Mouse (Mus musculus) telencephalon, adult 2 months (tissue): ENCODE data around the gene Pde4c.

Source experiments
- DNase-seq: peaks from one replicate; pipeline ENCODE4 v3.0.0-alpha.2; 2011; ENCODE audit warnings: low read depth, low spot score

The Pde4c gene

GRCm38 (mm10) chr8:70789046-70789445, 65.5 kb downstream of the Pde4c start:
- DNase-seq = no peak

DNA sequence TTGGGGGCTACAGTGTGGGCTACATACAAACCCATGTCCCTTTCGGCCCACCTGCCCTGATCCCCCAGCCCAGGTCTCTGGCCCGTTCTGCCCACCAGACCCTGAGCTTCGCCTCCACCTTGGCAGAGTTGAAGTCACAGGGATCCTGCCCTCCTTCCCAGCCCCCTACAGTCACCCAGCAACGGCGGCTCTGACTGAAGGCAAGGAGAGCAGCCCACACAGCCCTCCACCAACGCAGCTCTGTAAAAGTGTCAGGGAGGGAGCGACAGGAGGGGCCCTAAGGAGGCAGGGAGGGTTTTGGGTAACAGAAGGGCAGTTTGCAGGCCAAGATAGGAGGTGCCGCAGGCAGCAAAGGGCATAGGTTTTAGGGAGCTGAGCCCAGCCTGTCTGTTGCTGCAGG, 67.3 kb downstream of the Pde4c start:
- no peak for DNase-seq

GRCm38 (mm10) chr8:70791294-70791701, 67.8 kb downstream of the Pde4c start:
- DNase-seq = no peak

- peak; percentile 94 for DNase-seq
Observed at GRCm38 (mm10) chr8:70791975-70792691, 68.6 kb downstream of the Pde4c start.

GRCm38 (mm10) chr8:70792700-70793099, 69.2 kb downstream of the Pde4c start:
- no peak for DNase-seq

DNA sequence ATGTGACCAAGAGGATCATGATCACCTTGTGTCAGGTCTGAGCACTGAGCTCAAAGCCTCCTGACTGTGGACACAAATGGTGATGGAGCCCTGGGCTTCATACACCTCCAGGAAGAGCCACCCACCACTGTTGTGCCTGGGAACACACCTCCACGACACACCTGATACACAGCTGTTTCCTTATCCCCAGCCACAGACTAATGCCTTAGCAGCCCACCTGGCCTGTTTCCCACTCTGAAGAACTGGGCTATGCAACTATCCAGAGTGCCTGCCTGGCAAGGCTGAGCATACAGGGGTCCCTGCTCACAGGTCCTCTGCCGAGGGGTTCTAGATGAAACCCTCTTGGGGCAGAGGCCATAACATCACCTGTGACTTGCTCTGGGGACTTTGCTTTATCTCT, 70.7 kb downstream of the Pde4c start:
- DNase-seq = no peak

- DNase-seq = no peak
Observed at GRCm38 (mm10) chr8:70795370-70795769, 71.8 kb downstream of the Pde4c start.

DNA sequence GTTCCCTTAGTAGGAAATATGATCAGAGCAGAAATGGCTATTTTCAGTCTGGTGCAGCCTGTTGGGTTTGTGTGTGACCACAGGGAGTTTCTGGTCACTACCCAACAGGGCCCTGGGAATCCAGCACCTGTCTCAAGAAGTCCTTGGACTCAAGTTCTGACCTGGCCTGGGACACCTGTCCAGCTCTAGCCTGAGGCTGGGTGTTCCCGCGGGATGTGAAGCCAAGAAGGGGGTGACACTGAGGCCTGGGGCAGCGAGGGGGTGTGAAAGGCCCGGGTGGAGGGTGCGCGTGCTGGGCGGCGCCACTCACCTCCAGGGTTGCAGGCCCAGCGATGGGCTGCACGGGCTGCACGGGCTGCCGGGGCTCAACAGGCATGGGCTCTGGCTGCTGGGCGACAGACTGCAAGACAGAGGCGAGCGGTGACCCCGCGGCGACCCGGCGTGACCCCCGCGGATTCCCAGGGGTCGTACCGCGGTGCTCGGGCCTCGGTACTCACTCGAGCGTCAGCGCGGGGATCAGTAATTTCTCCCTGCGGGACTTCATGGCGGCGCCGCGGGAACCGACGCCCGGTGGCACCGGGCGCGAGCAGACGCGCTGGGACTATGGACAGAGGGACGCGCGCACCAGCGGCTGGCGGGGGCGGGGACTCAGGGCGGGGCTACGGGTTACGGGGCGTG, 73.0 kb downstream of the Pde4c start:
- no peak for DNase-seq

DNA sequence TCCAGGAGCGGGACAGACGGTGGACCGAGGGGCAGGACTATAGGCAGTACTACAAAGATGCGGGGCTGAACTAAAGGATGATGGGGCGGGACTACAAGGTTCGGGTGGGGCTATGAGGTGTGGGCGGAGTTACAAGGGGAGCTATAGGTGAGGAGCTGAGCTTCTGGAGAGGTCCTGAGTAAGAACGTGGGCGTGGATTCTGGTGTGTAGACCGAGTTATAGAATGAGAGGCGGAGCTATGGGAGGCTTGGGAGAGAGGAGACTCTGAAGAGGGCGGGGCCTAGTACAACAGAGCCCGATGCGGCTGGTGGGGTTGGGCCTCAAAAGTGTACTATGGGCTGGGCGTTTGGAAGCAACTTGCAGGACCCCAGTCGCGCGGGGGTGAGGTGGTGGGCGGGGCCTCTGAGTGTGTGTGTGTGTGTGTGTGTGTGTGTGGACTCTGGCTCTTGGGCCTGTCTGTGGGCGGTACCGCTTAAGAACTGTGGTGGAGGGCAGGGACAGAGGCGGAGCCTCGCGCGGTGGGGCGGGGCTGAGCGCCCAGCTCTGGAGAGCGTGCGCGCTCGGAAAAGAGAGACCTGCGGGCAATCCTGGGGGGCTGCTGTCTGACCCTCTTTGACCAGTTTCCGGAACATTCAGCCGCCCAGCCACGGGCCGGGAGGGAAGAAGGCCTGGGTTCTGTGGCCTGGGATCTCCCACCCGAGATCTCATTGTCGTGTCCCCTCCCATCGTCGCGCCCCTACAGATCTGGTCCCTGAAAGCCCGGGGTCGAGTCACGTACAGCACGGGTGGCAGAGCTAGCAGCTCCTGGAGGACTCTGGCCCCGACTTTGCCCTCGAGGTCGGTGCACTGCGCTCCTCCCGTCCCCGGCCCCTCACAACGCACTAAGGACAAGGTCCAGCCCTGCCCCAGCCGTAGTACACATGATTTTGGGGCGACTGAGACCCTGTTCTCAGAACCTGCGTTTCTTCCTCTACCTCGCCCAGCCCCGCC, 73.9 kb downstream of the Pde4c start:
- peak; percentile 97 for DNase-seq

DNA sequence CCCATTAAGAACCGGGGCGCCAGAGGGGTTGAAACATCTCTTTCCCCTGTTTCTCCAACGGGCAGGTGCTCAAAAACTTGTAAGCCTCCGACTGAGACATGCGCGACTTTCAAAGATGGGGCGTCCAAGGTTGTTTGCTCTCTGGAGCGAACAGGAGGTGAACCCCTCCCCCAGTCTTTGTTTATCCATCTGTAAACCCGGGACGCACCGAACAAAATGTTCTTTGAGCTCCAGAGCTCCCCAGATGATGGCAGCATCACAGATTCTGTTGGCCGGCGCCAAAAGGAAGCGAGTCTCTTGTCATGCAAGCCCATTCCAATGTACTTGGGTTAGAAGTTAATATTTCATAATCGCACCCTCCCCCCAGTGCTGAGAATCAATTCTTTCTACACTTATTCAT, 74.8 kb downstream of the Pde4c start:
- DNase-seq = no peak

DNA sequence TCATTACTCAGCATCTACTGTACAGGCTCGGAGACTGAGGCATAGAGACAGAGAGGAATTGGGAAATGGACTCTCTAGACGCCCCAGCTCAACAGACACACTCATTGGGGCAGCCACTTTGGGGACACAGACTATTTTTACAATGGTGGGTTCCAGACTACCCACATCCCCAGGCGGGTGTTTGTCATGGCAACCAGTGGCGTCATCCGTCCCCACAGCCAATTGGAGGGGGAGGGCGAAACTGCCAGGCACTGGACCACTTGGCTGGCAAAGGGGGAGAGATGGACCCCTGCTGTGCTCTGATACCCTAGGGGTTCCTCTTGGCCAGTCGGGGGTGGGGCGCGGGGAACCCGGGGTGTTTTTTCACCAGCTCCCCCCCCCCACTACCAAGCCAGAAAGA, 77.1 kb downstream of the Pde4c start:
- DNase-seq = no peak
